Comparison of ENCODE assay signal across 8 mouse cellular contexts in the genomic region with DNA sequence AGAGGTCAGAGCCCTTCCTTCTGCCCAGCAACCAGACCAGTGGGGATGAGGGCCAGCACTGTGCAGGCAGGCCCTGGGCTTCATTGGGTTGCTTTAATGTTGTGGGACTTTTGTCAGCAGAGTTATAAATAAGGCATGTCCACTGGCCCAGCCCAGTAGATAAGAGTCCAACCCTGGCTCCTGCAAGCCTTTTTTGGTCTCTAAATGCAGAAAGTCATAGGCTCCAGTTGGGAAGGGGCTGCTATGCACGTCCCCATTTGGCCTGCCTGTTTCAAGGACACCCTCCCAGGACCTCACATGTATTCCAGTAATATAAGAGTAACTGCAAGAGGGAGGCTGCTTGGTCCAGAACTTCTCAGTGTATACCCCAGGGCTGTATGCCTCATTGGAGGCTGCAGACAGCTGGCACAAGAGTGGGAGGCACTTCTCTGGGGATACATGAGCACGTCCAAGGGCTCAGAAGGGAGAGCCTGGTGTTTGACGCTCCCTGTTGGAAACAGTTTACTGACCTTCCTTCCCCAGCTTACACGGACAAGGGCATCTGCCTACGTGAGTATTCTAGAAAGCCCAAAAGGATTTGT. TPM values are rescaled to one million over a fixed set of nuclear protein-coding genes. Genes with fewer than 3 reads are reported as not detected.
DNase-seq lines count a peak whose midpoint lies in the region; ATAC-seq and TF ChIP-seq lines count a peak whose summit lies in the region.

Gene Fhl2, minus strand, starts transcription at position 324 of the 581 bp plus-strand sequence.

- no peak for TF ChIP-seq POLR2A in lung, adult 2 months (IDR thresholded peaks at IDR 0.05; ENCODE audit: borderline replicate concordance, extremely low read depth, low read depth, low read length)

- H3K4me3 ChIP-seq in lung, adult 2 months (replicated peaks; ENCODE audit: extremely low read depth, low read depth, low read length): no peak within 1 kb of the TSS
- H3K4me3 ChIP-seq in embryonic facial prominence, embryonic 14.5 days (ENCODE audit: low read depth, low read length): no peak within 1 kb of the TSS
- no peak within 1 kb of the TSS for H3K4me3 ChIP-seq in hindbrain, embryonic 13.5 days
- H3K4me3 ChIP-seq in neural tube, embryonic 13.5 days: no peak within 1 kb of the TSS

- TF ChIP-seq CTCF in lung, adult 2 months (IDR thresholded peaks at IDR 0.05; ENCODE audit: insufficient read depth, low read length): no peak

- no peaks in the 10 kb centered on the region for H3K27me3 ChIP-seq in embryonic facial prominence, embryonic 14.5 days (replicated peaks; ENCODE audit: control insufficient read depth, insufficient read depth, low read length)
- no peaks in the 10 kb centered on the region for H3K27me3 ChIP-seq in hindbrain, embryonic 13.5 days
- H3K27me3 ChIP-seq in neural tube, embryonic 13.5 days: no peaks in the 10 kb centered on the region

- no peak within 1 kb of the TSS for H3K4me2 ChIP-seq in embryonic facial prominence, embryonic 14.5 days (ENCODE audit: low read depth, low read length)
- H3K4me2 ChIP-seq in hindbrain, embryonic 13.5 days: no peak within 1 kb of the TSS
- H3K4me2 ChIP-seq in neural tube, embryonic 13.5 days: no peak within 1 kb of the TSS

- WGBS in lung, adult 2 months: 71% methylated on average over 5 of the region's 5 CpGs
- WGBS in embryonic facial prominence, embryonic 14.5 days: 72% methylated on average over 5 of the region's 5 CpGs
- 81% methylated on average over 5 of the region's 5 CpGs for WGBS in hindbrain, embryonic 13.5 days
- 79% methylated on average over 5 of the region's 5 CpGs for WGBS in neural tube, embryonic 13.5 days

- no peak for ATAC-seq in embryonic facial prominence, embryonic 14.5 days (ENCODE audit: low read depth)
- no peak for ATAC-seq in hindbrain, embryonic 13.5 days (ENCODE audit: low FRiP score)
- no peak for ATAC-seq in neural tube, embryonic 13.5 days (ENCODE audit: low read depth)

- H3K9ac ChIP-seq in embryonic facial prominence, embryonic 14.5 days (ENCODE audit: low read depth, low read length): no peak within 1 kb of the TSS
- no peak within 1 kb of the TSS for H3K9ac ChIP-seq in hindbrain, embryonic 13.5 days
- no peak within 1 kb of the TSS for H3K9ac ChIP-seq in neural tube, embryonic 13.5 days

- H3K4me1 ChIP-seq in lung, adult 2 months (ENCODE audit: control insufficient read depth, insufficient read depth, low read length): no peaks in the 10 kb centered on the region
- H3K4me1 ChIP-seq in embryonic facial prominence, embryonic 14.5 days (ENCODE audit: control insufficient read depth, insufficient read depth, low read length): peaks cover 3% of the 10 kb centered on the region; the same call in 1 of the 2 replicates
- H3K4me1 ChIP-seq in hindbrain, embryonic 13.5 days (replicated peaks): no peaks in the 10 kb centered on the region
- no peaks in the 10 kb centered on the region for H3K4me1 ChIP-seq in neural tube, embryonic 13.5 days (replicated peaks)

- no peaks in the 10 kb centered on the region for H3K9me3 ChIP-seq in embryonic facial prominence, embryonic 14.5 days (ENCODE audit: control insufficient read depth, low read length)
- no peaks in the 10 kb centered on the region for H3K9me3 ChIP-seq in hindbrain, embryonic 13.5 days
- H3K9me3 ChIP-seq in neural tube, embryonic 13.5 days: no peaks in the 10 kb centered on the region

- DNase-seq in lung, adult 2 months: no peak
- no peak for DNase-seq in lung, postnatal 25 days (ENCODE audit: low spot score)
- DNase-seq in embryonic facial prominence, embryonic 14.5 days (ENCODE audit: low spot score): no peak
- DNase-seq in urinary bladder, postnatal 4 days (ENCODE audit: low spot score in 2 of 2): no peak
- DNase-seq in yolk sac, embryonic 10.5 days (ENCODE audit: low spot score): no peak
- DNase-seq in thymus, postnatal 36 days: no peak

- no peak within 1 kb of the TSS for H3K27ac ChIP-seq in embryonic facial prominence, embryonic 14.5 days (replicated peaks; ENCODE audit: low read depth, low read length)
- no peak within 1 kb of the TSS for H3K27ac ChIP-seq in hindbrain, embryonic 13.5 days
- H3K27ac ChIP-seq in neural tube, embryonic 13.5 days (replicated peaks): no peak within 1 kb of the TSS

- H3K36me3 ChIP-seq in embryonic facial prominence, embryonic 14.5 days (ENCODE audit: control insufficient read depth, insufficient read depth, low read length): no peaks in the 10 kb centered on the region
- no peaks in the 10 kb centered on the region for H3K36me3 ChIP-seq in hindbrain, embryonic 13.5 days
- no peaks in the 10 kb centered on the region for H3K36me3 ChIP-seq in neural tube, embryonic 13.5 days

RNA-seq across cellular contexts. Expression of gene Fhl2, which starts in this region (rescaled TPM):
- 6.1 and 13.9 TPM in 2 replicates for polyA plus RNA-seq in lung, adult 2 months (2012; rRNA removed)
- polyA plus RNA-seq in embryonic facial prominence, embryonic 14.5 days (2014; fragmentation: Nextera tagmentation; extraction: Ambion mirVana): 24.3 and 29.7 TPM in 2 replicates
- polyA plus RNA-seq in hindbrain, embryonic 13.5 days (2015; fragmentation: Nextera tagmentation; extraction: Ambion mirVana): 19.8 and 21.2 TPM in 2 replicates
- 22.4 and 23.2 TPM in 2 replicates for polyA plus RNA-seq in neural tube, embryonic 13.5 days (2015; fragmentation: Nextera tagmentation; extraction: Ambion mirVana)
